Mouse (Mus musculus): Measurements from ENCODE around the gene Krtcap2.
A peak's percentile ranks its signal among the peaks of the same experiment; 100 is the strongest.
"Not testable (repeated sequence)": the region's sequence is repeated elsewhere in the genome, so short reads cannot be mapped to it uniquely, and the experiment has no call there.

The Krtcap2 gene

DNA sequence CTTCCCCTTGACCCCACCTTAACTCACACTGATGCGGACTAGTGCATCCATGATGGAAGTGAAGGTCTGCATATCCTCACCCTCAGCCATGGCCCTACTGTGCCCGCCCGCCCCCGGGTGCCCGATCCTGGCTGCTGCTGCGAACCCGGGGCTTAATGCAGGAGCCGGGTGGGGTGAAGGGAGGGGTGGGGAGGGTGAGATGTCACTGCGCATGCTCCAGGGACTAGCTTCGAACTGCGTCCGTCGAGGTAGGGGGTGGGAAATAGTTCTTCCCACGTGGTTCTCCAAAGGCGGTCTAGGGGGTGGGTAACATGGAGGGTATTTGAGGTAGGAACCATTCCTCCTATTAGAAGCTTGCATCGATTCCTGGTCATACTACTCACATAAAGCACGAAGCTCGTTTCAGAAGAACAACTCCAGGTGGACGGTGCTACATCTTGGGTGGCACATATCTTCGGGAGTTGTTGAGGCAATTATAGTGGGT, at the start of gene Krtcap2:
Gene Krtcap2 (plus strand): TSS at position 279 of the 484 bp plus-strand sequence.
- DNase-seq (ENCODE audit: low read depth), result peak; percentile 86

- peak; percentile 98 for DNase-seq (ENCODE audit: low read depth)
Observed at GRCm38 (mm10) chr3:89195979-89196877, 49.5 kb upstream of the Krtcap2 start.

- peak; percentile 15 for DNase-seq (ENCODE audit: low read depth)
Observed at GRCm38 (mm10) chr3:89199839-89200238, 45.9 kb upstream of the Krtcap2 start.

- peak; percentile 97 for DNase-seq (ENCODE audit: low read depth)
Observed at GRCm38 (mm10) chr3:89202253-89203141, 43.3 kb upstream of the Krtcap2 start, which contains the start of gene Gba. Gene Gba, plus strand, starts transcription at chr3:89202928.

DNA sequence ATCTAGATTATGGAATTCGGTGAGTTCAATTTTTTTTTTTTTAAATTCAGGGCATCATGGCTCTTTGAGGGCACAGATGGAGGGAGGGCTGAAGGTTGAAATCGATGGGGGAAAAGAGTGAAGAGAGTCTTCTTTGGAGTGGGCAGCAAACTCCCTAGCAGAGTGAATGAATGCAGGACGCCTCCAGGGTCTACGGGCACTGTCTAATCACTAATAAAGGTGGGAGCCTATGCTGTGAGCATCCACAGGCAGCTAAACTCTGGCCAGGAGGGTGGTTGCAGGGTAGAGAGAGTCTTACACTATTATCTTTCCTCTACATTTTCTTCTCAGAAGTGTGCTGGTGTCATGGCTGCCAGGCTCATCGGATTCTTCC, 42.6 kb upstream of the Krtcap2 start:
- peak; percentile 18 for DNase-seq (ENCODE audit: low read depth)

- DNase-seq (ENCODE audit: low read depth), result no peak
Observed at GRCm38 (mm10) chr3:89206079-89206478, 39.7 kb upstream of the Krtcap2 start.

GRCm38 (mm10) chr3:89206695-89207094, 39.1 kb upstream of the Krtcap2 start:
- DNase-seq (ENCODE audit: low read depth), result no peak

- no peak for DNase-seq (ENCODE audit: low read depth)
Observed at GRCm38 (mm10) chr3:89208075-89208657, 37.6 kb upstream of the Krtcap2 start.

DNA sequence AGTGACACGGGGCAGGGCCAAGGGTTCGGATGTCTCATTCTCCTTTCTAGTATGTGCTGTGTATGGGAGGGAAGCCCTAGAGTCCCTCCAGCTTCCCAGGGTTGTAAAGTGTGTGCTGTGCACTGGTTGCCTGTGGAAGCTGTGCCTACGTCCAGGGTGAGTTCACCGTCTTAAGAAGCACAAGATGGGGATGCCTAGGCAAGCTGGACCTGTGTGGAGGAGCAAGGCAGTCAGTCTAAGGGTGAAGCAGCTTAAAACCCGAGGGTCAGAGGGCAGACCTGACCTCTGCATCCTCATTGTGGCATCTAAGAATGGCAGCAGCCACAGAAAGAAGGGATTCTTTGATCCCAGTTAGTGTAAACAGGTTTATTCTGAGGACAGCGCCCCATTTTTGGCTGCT, 37.0 kb upstream of the Krtcap2 start:
- no peak for DNase-seq (ENCODE audit: low read depth)

DNA sequence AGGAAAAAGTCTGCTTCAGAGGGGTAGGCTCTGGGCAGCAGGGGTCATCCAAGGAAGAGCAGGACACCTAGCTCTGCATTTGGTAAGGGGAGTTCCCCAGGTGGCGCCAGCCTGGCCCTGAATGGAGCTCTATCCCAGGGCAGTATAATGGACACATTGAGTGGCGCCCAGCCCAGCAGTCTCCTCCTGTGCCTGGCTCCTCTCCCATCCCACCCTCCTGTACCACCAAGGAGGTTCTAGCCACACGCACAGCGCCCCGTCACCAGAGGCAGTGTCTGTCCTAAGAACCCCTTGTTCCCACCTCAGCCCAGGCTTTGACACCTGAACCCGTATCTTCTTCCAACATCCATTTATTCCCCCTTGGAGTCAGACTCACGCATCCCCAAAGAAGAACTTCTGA, 36.0 kb upstream of the Krtcap2 start:
- no peak for DNase-seq (ENCODE audit: low read depth)

DNA sequence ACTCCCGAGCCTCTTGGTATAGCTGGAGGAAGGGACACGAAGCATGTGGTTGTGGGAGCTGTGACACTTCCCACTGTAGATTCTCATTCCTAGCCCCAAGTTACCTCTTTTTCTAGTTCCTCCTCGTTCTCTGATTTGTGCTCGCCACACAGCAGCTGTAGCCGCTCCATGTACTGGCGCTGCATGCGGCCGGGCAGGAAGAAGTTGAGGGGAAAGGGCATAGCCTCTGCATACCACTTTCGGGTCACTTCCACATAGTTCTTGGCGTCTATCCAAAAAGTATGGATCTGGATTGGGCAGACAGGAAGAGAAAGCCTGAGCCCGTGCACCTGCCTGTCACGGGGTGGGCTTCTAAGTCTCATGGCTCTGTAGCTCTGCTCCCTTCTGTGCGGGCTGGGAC, 35.6 kb upstream of the Krtcap2 start:
- DNase-seq (ENCODE audit: low read depth), result no peak

DNA sequence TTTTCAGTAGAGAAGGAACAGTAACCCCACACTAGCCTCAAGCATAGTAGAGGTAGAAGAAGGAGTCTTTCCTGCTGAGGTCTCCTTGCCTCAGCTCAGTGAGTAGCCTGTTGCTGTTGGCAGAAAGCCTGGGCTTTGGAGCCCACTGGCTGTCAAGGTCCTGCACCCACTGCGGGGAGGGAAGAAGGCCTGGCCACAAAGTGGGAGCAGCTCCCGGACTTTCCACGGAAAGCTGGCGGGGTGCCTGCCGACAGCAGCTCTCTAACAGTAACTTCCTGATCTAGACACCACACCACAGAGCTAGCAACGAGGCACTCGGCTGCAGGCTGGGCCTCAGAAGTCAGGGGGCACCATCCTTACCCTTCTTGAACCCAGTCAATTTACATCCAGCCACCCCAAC, 35.0 kb upstream of the Krtcap2 start:
- peak; percentile 21 for DNase-seq (ENCODE audit: low read depth)

- DNase-seq (ENCODE audit: low read depth), result peak; percentile 97
Observed at GRCm38 (mm10) chr3:89213803-89214530, 31.8 kb upstream of the Krtcap2 start.

DNA sequence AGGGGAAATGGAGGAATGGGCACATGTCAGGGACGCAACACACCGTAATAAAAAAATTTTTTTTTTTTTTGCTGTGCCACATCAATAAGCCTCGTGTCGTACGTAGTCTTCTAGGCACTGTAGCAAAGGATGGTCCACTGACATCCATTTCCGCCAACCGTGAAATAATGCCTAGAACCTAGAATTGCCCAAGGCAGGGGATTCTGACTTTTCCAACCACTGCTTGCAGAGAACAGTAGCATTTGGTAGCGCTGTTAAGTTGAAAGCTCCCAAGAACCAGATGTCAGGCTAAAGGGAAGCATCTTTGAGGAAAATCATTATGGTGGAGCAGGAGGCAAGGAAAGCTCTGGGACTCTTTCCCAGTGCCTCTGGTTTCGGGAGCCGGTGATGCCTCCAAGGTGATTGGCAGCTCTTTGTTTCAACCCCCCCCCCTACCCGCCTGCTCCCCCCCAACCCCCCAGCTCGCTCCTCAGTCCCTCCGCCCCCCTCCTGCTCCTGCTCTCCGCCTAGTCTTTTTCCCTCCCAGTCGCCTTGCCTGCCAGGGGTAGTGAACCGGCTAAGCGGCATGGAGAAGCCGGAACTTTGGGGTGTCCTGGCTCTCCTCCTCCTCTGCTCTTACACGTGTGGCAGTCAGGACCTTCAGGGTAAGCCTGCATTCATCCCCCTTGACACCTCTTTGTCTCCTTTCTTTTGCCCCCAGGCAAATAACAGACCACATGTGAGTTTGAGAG, 30.9 kb upstream of the Krtcap2 start, which contains the start of gene Thbs3:
Gene Thbs3 (plus strand): TSS at position 500 of the 731 bp plus-strand sequence.
- DNase-seq (ENCODE audit: low read depth), result peak; percentile 76

DNA sequence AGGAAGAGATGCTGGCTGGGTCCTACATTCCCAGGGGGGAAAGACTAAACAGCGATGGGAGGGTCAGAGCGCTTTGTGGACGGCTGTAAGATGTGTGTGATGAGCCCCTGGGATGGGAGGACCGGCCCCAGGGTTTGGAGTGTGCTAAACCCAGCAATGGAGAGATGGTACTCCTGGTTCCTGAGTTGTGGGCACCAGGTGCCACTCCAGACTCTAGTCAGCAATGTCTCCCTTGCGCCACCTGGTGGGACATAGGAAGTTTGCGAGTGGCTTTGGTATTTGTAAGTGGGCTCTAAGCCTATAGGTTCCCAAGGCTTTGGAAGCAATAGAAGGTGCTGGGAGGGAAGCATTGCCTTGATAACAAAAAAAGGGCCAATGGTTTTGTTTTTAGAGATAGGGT, 29.9 kb upstream of the Krtcap2 start:
- DNase-seq (ENCODE audit: low read depth), result peak; percentile 94

DNA sequence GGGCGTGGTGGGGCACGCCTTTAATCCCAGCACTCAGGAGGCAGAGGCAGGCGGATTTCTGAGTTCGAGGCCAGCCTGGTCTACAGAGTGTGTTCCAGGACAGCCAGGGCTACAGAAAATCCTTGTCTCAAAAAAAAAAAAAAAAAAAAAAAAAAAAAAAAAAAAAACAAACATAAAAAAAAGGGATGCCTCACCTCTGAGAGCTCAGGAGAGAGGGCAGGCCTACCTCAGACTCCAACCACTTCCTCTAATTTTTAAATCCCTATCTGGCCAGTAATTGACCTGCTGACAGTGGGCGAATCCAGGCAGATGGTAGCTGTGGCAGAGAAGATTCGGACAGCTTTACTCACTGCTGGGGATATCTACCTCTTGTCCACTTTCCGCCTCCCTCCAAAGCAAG, 29.4 kb upstream of the Krtcap2 start:
- DNase-seq (ENCODE audit: low read depth), result not testable (repeated sequence)

DNA sequence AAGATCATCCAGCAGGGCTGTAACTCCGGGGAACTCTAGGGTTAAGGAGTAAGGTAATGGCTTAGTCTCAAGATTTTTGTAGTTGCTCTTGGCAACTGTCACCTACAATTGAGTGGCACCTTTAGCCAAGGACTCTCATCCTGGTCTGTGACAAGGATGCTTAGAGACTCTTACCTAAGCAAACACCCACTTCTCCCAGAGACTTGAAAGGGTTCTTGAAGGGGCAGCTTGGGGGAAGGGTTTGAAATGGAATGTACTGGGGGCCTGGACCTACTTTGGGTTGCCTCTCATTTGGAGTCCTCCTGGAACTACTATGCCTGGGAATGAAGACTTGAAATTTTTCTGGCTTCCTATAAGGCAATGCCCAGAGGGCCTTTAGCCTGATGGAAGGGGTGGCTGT, 27.5 kb upstream of the Krtcap2 start:
- DNase-seq (ENCODE audit: low read depth), result no peak

GRCm38 (mm10) chr3:89219546-89219945, 26.2 kb upstream of the Krtcap2 start:
- DNase-seq (ENCODE audit: low read depth), result peak; percentile 50

DNA sequence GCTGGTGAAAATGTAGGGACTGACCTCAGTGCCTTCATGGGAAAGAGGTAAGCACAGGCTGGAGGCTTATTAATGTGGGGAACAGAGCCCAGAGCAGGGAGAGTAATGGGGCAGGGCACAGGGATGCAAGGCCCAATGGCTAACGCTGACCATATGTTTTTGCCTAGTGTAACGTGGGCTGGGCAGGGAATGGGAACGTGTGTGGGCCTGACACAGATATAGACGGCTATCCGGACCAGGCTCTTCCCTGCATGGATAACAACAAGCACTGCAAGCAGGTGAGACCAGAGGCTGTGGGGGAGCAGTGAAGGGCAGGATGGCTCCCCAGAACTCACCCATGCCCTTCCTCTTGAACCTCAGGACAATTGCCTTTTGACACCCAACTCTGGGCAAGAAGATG, 24.6 kb upstream of the Krtcap2 start:
- no peak for DNase-seq (ENCODE audit: low read depth)

GRCm38 (mm10) chr3:89224796-89225195, 21.0 kb upstream of the Krtcap2 start:
- no peak for DNase-seq (ENCODE audit: low read depth)

- DNase-seq (ENCODE audit: low read depth), result no peak
Observed at GRCm38 (mm10) chr3:89225321-89225815, 20.4 kb upstream of the Krtcap2 start.

Measured in NIH3T3 (cell line).